Mouse (Mus musculus) cerebellum, adult (tissue): ENCODE measurements around the gene Eps8l2.
"Not testable (repeated sequence)": the region's sequence is repeated elsewhere in the genome, so short reads cannot be mapped to it uniquely, and the experiment has no call there.

Experiments
- ATAC-seq: cut with Nextera tagmentation; 2 replicates; pipeline ENCODE4 v1.9.2; 2017; ENCODE audit warnings: mild to moderate bottlenecking, moderate library complexity, mixed read lengths; ENCODE audit not compliant: insufficient number of reproducible peaks, low FRiP score, low TSS enrichment

Eps8l2 gene

DNA sequence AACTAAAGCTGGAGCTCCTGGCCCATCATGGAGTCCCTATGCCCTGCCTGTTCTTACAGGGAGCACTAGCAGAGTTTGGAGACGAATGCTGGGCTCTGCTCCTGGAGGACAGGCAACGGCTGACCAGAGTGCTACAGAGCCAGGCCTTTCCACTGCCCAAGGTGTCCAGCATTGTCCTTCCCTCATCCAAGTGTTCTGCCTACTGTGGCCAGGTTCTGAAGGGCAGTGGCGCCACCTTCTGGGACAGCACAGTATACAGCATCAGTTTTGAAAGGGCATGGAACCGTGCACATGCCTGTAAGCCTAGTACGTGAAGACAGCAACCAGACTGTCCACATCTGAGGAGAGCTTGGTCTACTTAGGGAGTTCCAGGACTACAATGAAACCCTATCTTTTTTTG is 64.6 kb downstream of the Eps8l2 start:
- ATAC-seq = peak; percentile 20; the same call in 1 of the 2 replicates

DNA sequence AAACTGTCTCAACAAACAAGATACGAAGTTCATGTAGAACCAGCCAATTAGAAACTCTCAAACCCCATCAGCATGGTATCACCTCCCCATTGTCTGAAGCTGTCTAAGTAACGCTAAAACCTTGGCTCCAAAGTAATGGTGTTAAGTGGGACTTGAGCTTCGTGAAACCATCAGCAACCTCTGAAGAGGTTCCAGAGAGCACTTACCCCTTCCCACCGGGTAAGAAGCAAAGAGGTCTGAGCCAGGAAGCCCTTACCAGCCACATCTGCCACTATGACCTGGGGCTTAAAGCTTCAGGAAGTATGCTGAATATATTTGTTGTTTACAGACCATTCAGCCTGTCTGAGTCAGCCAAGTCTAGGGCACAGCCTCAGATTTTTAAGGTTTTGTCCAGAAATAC is 66.8 kb downstream of the Eps8l2 start:
- ATAC-seq = no peak

DNA sequence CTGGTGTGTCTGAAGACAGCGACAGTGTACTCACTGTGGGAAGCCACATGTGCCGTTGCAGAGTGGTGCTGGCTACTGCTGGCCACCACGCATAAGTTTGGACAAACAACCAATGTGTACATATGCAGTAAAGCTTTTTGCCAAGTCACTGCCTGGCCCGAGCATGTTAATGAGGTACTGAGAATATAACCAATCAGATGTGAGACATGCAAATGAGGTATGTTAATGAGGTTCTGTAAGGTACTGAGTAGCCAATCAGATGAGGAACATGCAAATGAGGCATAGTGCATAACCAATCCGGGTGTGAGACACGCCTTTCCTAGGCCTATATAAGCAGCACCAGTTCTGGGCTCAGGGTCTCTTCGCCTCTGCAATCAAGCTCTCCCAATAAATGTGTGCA is 69.0 kb downstream of the Eps8l2 start:
- ATAC-seq = not testable (repeated sequence)

DNA sequence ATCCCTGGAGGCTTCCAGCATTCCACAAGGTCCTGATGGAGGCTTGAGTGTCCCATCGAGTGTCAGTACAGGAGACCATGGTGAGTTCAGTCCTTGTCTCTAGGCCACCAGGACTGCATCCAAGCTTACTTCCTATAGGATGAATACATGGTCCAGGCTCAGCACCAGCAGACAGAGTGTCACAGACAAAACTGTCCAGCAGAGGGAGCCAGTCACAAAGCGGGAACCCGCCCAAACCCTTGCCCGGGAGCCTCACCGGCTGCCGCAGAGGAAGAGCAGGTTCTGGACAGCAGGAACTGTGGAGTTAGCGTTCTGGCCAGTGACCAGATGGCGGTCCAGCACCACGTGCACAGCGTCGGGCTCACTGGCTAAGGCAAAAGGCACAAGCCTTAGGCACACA is 70.2 kb downstream of the Eps8l2 start:
- peak; percentile 85; the same call in 1 of the 2 replicates for ATAC-seq

DNA sequence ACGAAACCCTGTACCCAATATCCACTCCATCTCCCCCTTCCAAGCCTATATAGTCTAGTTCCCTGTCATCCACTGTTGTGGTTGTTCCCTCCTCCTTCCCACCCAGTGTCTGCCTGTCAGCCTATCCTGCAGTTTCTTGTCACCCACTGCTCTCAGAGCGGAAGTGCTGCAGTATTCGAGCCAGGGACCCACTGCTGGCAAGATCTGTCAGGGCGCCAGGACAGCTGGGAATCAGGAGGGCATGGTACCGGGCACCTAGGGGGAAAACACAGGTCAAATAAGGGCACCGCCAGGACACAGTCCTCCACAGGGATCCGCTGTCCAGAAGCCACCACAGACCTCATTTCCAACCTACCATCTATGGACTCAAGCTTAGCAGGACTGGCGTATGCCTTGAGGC is 72.0 kb downstream of the Eps8l2 start:
- no peak for ATAC-seq

DNA sequence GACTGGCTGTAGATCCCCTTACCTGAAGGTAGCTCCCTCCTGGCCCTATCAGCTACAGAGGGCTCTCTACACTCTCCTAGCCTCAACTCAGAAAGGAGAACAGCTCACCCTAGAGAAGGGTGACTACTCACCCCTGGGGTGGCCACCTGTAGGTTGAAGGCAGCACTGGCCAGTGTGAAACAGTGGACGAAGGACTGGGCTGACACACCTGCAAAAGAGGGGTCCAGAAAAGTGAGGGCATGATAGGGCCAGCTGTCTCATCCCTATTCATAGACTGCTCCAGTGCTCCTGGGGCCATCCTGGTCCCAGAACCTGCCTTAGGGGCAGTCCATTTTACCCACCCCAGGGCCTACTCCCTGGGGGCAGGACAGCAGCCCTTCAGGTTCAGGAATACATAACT is 73.0 kb downstream of the Eps8l2 start:
- no peak for ATAC-seq
